Mouse (Mus musculus) CH12.LX (cell line): ENCODE results near the gene Rnf133. TPM values are rescaled to one million over a fixed set of nuclear protein-coding genes. Genes with fewer than 3 reads are reported as not detected.

Experiments used
- DNase-seq: peaks from one replicate; pipeline ENCODE4 v3.0.0-alpha.2; 2013; ENCODE audit errors: extremely low read depth
- H3K27ac ChIP-seq: 2 replicates; pipeline ENCODE4 v1.5.1; 2012; ENCODE audit warnings: low read depth, mild to moderate bottlenecking, control low read depth, moderate library complexity; ENCODE audit not compliant: insufficient read depth
- H3K27me3 ChIP-seq: replicated peaks from 2 replicates; pipeline ENCODE3; 2012; ENCODE audit warnings: inconsistent platforms
- H3K36me3 ChIP-seq, 2 experiments: replicated peaks in 1 of 2; 2 replicates each; pipeline versions ENCODE3 to v1.6.1; 2012; ENCODE audit warnings: inconsistent platforms in 1 of 2, low read length in 1 of 2, mild to moderate bottlenecking in 1 of 2, mixed read lengths in 1 of 2, moderate library complexity in 1 of 2; ENCODE audit not compliant: control insufficient read depth in 1 of 2, insufficient read depth in 1 of 2
- H3K4me1 ChIP-seq, 2 experiments: 2 replicates each; pipeline ENCODE4 v1.6.1; 2012; ENCODE audit warnings: inconsistent platforms in 1 of 2, moderate library complexity in 1 of 2; ENCODE audit not compliant: insufficient read depth in 2 of 2, control insufficient read depth in 1 of 2
- H3K4me2 ChIP-seq: 2 replicates; pipeline ENCODE4 v1.6.1; 2012; ENCODE audit warnings: low read depth, mild to moderate bottlenecking, control low read depth; ENCODE audit not compliant: poor library complexity, insufficient read depth, severe bottlenecking
- H3K4me3 ChIP-seq, 3 experiments: fragments of 150-350 bp in 1 of 3; sonication (generic) in 1 of 3; replicated peaks in 1 of 3; 2 replicates each; pipeline versions ENCODE3 to v1.5.1; 2011 to 2012; ENCODE audit warnings: low read depth in 2 of 3, low read length in 2 of 3, mild to moderate bottlenecking in 2 of 3, moderate library complexity in 2 of 3, control low read depth in 1 of 3, improper control_type of control experiment in 1 of 3, inconsistent platforms in 1 of 3, mixed read lengths in 1 of 3; ENCODE audit not compliant: poor library complexity in 1 of 3
- H3K79me2 ChIP-seq: replicated peaks from 2 replicates; pipeline ENCODE4 v1.6.1; 2012; ENCODE audit warnings: mild to moderate bottlenecking, moderate library complexity; ENCODE audit not compliant: control insufficient read depth, poor library complexity, insufficient read depth, severe bottlenecking; ENCODE audit errors: extremely low read depth
- H3K9ac ChIP-seq: 2 replicates; pipeline ENCODE4 v1.6.1; 2012; ENCODE audit warnings: low read depth, mild to moderate bottlenecking, control low read depth, moderate library complexity; ENCODE audit not compliant: insufficient read depth
- H3K9me3 ChIP-seq: replicated peaks from 2 replicates; pipeline ENCODE3; 2012; ENCODE audit warnings: low read length, inconsistent platforms, mixed read lengths
- BHLHE40 ChIP-seq: IDR thresholded peaks from 2 replicates; pipeline ENCODE4 v1.6.1; 2011; ENCODE audit warnings: mild to moderate bottlenecking, low read depth, low read length, improper control_type of control experiment
- CTCF ChIP-seq, 2 experiments: IDR thresholded peaks in 1 of 2; conservative IDR thresholded peaks in 1 of 2; 2 replicates each; pipeline ENCODE4 v1.5.1; 2011 to 2012; ENCODE audit warnings: low read depth in 2 of 2, low read length in 2 of 2, improper control_type of control experiment in 1 of 2, inconsistent platforms in 1 of 2, mild to moderate bottlenecking in 1 of 2, moderate library complexity in 1 of 2
- ELF1 ChIP-seq: IDR thresholded peaks from 2 replicates; pipeline ENCODE4 v1.6.1; 2014; ENCODE audit warnings: low read depth, mild to moderate bottlenecking, inconsistent platforms, low read length, improper control_type of control experiment
- JUN ChIP-seq: IDR thresholded peaks from 2 replicates; pipeline ENCODE4 v1.6.1; 2011; ENCODE audit warnings: low read depth, mild to moderate bottlenecking, low read length, improper control_type of control experiment, moderate library complexity; ENCODE audit not compliant: insufficient read depth
- MAFK ChIP-seq: IDR thresholded peaks from 2 replicates; pipeline ENCODE4 v1.6.1; 2011; ENCODE audit warnings: low read length, improper control_type of control experiment; ENCODE audit not compliant: insufficient replicate concordance
- MAX ChIP-seq: IDR thresholded peaks from 2 replicates; pipeline ENCODE4 v1.6.1; 2011; ENCODE audit warnings: low read length, improper control_type of control experiment
- MAZ ChIP-seq: IDR thresholded peaks from 2 replicates; pipeline ENCODE4 v1.6.1; 2012; ENCODE audit warnings: low read depth, mild to moderate bottlenecking, inconsistent platforms, low read length, improper control_type of control experiment, moderate library complexity
- MXI1 ChIP-seq: IDR thresholded peaks from 2 replicates; pipeline ENCODE4 v1.6.1; 2011; ENCODE audit warnings: mild to moderate bottlenecking, low read depth, low read length, improper control_type of control experiment
- PAX5 ChIP-seq: IDR thresholded peaks from 2 replicates; pipeline ENCODE4 v1.6.1; 2012; ENCODE audit warnings: low read length, inconsistent platforms, mixed read lengths
- RAD21 ChIP-seq: IDR thresholded peaks from 2 replicates; pipeline ENCODE4 v1.6.1; 2011; ENCODE audit warnings: low read depth, mild to moderate bottlenecking, low read length, improper control_type of control experiment, moderate library complexity
- SMC3 ChIP-seq: IDR thresholded peaks from 2 replicates; pipeline ENCODE4 v1.6.1; 2011; ENCODE audit warnings: low read depth, low read length, improper control_type of control experiment
- TBP ChIP-seq: conservative IDR thresholded peaks from 2 replicates; pipeline ENCODE4 v1.6.1; 2011; ENCODE audit warnings: low read depth, low read length, improper control_type of control experiment
- USF1 ChIP-seq: IDR thresholded peaks from 2 replicates; pipeline ENCODE4 v1.6.1; 2014; ENCODE audit warnings: low read depth, mild to moderate bottlenecking, inconsistent platforms, low read length, improper control_type of control experiment
- ZC3H11A ChIP-seq: IDR thresholded peaks from 2 replicates; pipeline ENCODE4 v1.6.1; 2012; ENCODE audit warnings: low read depth, mild to moderate bottlenecking, inconsistent platforms, low read length, improper control_type of control experiment
- ZMIZ1 ChIP-seq: IDR thresholded peaks from 2 replicates; pipeline ENCODE4 v1.6.1; 2012; ENCODE audit warnings: low read depth, mild to moderate bottlenecking, inconsistent platforms, low read length, improper control_type of control experiment
- dilution Hi-C: fragments of 300-500 bp; cut with MboI; formaldehyde crosslinking; loops from 2 replicates; pipeline ENCODE4 v1.14.3; 2020; ENCODE audit warnings: low sequenced_read_pairs; ENCODE audit not compliant: extremely low pct_unique_long_range_greater_than_20kb, extremely low pct_ligation_motif_present
- in situ Hi-C: fragments of 300-500 bp; cut with MboI; formaldehyde crosslinking; loops from 3 replicates; pipeline ENCODE4 v1.14.3; 2019; ENCODE audit warnings: low sequenced_read_pairs, low pct_ligation_motif_present, low pct_unique_long_range_greater_than_20kb, mixed read lengths
- polyA plus RNA-seq: library from polyadenylated mRNA; unstranded; fragments of >175 nt; gene quantifications from 2 replicates; pipeline ENCODE4 v1.2.1, GENCODE M21; 2012; ENCODE audit warnings: low read depth; ENCODE audit not compliant: insufficient read length
- total RNA-seq, 2 experiments: library from RNA; depleted of rRNA; stranded (reverse); fragments of 300-350 nt in 1 of 2; fragments of >200 nt in 1 of 2; gene quantifications; 2 replicates each; pipeline ENCODE4 v1.2.3; 2012 to 2014

The Rnf133 gene
- total and polyA plus RNA-seq, 3 experiments = not detected

DNA sequence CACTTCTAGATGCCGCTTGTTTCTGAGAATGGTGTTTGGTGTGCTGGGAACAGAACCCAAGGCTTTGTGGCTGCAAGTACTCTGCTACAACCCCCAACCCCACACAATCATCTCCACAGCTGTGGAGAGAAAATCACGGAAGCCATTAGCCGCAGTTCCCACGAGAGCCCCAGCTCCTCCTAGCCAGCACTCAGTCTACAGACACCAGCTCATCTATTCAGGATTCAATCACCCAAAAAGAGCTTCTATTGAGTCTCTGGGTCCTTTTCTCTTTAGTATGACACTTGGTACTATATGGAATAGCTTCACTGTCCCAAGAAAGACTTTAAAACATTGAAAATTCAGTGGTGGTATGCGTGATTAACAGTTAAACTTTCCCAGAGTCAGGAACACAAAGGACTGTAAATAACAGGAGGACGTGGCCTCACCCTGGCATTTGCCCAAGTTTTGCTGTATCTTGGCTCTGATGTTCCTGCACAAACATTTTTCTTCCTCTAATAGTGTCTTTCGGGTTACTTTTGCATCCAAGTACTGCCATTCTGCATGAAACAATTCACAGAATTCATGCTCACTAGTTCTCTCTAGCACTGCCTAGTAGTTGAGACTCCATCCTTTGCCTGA lies 2.4 kb downstream of the Rnf133 start:
- in situ Hi-C loops = no loop called here
- TF ChIP-seq MAFK (no peak), ELF1 (no peak), MXI1 (no peak), MAZ (no peak)

DNA sequence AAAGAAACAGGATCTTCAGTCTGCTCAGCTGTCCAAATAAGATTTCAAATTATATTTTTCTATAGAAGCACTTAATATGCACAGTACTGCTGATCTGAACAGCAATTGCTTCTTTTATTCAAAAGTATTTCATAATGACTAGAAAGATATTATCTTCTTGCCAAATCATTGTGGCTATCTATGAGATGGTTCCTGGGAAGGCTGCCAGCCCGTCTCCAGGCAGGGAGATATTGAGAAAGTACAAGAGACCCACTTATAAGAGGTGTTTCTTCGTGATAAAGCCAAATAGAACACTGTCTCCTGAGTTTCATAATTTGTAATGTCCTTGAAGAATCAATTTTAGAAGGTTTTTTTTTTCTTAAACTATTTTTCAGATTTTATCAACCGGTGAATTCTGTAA lies 13.0 kb downstream of the Rnf133 start:
- Histone ChIP-seq H3K4me1 (no peaks in the 10 kb centered on the region), H3K4me2 (no peak overlapping the region), H3K36me3 (no peaks in the 10 kb centered on the region), H3K9ac (no peak overlapping the region), H3K27me3 (no peaks in the 10 kb centered on the region), H3K27ac (no peak overlapping the region), H3K4me3 (no peak overlapping the region), H3K79me2 (no peaks in the 10 kb centered on the region), H3K9me3 (no peaks in the 10 kb centered on the region)
- TF ChIP-seq CTCF (conservative IDR thresholded peaks at IDR 0.05 in 1 of 2, IDR thresholded peaks at IDR 0.05 in 1 of 2; ENCODE audit: low read depth in 2 of 2, low read length in 2 of 2) = no peak
- TF ChIP-seq JUN = no peak
- TF ChIP-seq MAZ = no peak
- no peak for TF ChIP-seq USF1
- TF ChIP-seq ZMIZ1 = no peak
- no peak for TF ChIP-seq RAD21
- no peak for TF ChIP-seq TBP
- TF ChIP-seq ZC3H11A = no peak
- TF ChIP-seq PAX5 = no peak
- TF ChIP-seq BHLHE40 = no peak
- TF ChIP-seq SMC3 = no peak
- no peak for TF ChIP-seq ELF1
- TF ChIP-seq MAX = no peak
- DNase-seq = no peak
- dilution Hi-C loops = no loop called here
- in situ Hi-C loops = no loop called here

More for the DNA sequence above, 2.4 kb downstream of the Rnf133 start:
- DNase-seq = no peak
- Histone ChIP-seq H3K4me3 (no peak overlapping the region), H3K9ac (no peak overlapping the region), H3K27me3 (no peaks in the 10 kb centered on the region), H3K36me3 (no peaks in the 10 kb centered on the region), H3K79me2 (no peaks in the 10 kb centered on the region), H3K4me1 (no peaks in the 10 kb centered on the region), H3K4me2 (no peak overlapping the region), H3K9me3 (no peaks in the 10 kb centered on the region), H3K27ac (no peak overlapping the region)
- dilution Hi-C loops = no loop called here
